Mouse (Mus musculus): Measurements from ENCODE around the gene Tef. TPM values are rescaled to one million over a fixed set of nuclear protein-coding genes. Genes with fewer than 3 reads are reported as not detected.

Tef gene
- polyA plus RNA-seq, 1 experiment = 33.9 TPM

DNA sequence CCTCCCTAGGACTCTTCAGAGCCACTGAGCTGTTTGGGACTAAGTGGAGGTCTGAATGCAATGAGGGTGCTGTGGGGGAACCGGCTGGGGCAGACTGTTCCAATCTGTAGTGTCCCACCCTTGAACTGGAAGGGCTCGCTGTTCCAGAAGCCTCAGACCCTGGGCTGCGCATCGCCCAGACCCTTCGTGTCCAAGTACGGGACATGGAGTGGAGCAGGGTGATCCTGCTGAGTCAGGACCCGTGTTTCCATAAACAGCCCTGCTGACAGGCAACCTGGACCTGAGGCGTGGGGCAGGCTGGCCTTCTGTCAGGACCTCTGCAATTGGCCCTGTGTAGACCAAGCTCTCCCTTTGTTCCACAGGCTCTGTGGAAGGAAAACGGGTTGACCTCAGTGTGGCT, 44.5 kb downstream of the Tef start:
- H3K9ac ChIP-seq (ENCODE audit: low read depth, poor library complexity, severe bottlenecking) = no peak overlapping the region
- peaks cover 7% of the 10 kb centered on the region for H3K4me1 ChIP-seq (ENCODE audit: control insufficient read depth, insufficient read depth, low read length)
- no peaks in the 10 kb centered on the region for H3K27me3 ChIP-seq (ENCODE audit: control insufficient read depth, insufficient read depth, low read length, poor library complexity, severe bottlenecking)
- no peak for TF ChIP-seq CTCF (IDR thresholded peaks at IDR 0.05; ENCODE audit: low read depth, low read length)
- TF ChIP-seq POLR2A (IDR thresholded peaks at IDR 0.05; ENCODE audit: insufficient read depth, low read length) = no peak
- no peak for TF ChIP-seq EP300 (IDR thresholded peaks at IDR 0.05; ENCODE audit: insufficient read depth, low read depth, low read length)
- H3K9me3 ChIP-seq (replicated peaks; ENCODE audit: control insufficient read depth, insufficient read depth, low read length, poor library complexity, severe bottlenecking) = no peaks in the 10 kb centered on the region
- H3K4me3 ChIP-seq (ENCODE audit: low read depth, low read length) = no peak overlapping the region
- no peak overlapping the region for H3K27ac ChIP-seq (ENCODE audit: insufficient read depth, low read length)
- H3K36me3 ChIP-seq (ENCODE audit: control insufficient read depth, insufficient read depth, low read length, poor library complexity, severe bottlenecking) = peaks cover 7% of the 10 kb centered on the region; the same call in 1 of the 2 replicates

DNA sequence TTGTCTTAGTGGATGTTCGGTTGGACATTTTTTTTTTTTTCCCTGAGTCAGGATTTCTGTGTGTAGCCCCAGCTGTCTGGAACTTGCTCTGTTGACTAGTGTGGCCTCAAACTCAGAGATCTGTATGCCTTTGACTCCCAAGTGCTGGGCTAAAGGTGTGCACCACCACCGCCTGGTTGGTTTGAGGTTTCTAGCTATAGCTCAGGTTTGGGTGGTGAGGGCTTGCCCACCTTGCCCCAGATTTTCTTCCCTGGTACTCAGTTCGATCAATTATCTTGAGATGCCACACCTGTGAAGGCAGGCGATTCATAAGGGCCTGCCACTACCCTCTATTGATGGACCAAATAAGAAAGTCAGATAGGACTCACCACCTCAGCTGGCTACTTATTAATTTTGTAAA, 44.9 kb downstream of the Tef start:
- Histone ChIP-seq H3K36me3 (ENCODE audit: control insufficient read depth, insufficient read depth, low read length, poor library complexity, severe bottlenecking) (peaks cover 7% of the 10 kb centered on the region; the same call in 1 of the 2 replicates), H3K9me3 (replicated peaks; ENCODE audit: control insufficient read depth, insufficient read depth, low read length, poor library complexity, severe bottlenecking) (no peaks in the 10 kb centered on the region), H3K27ac (ENCODE audit: insufficient read depth, low read length) (no peak overlapping the region), H3K27me3 (ENCODE audit: control insufficient read depth, insufficient read depth, low read length, poor library complexity, severe bottlenecking) (no peaks in the 10 kb centered on the region), H3K4me3 (ENCODE audit: low read depth, low read length) (no peak overlapping the region), H3K4me1 (ENCODE audit: control insufficient read depth, insufficient read depth, low read length) (peaks cover 7% of the 10 kb centered on the region), H3K9ac (ENCODE audit: low read depth, poor library complexity, severe bottlenecking) (no peak overlapping the region)
- no peak for TF ChIP-seq POLR2A (IDR thresholded peaks at IDR 0.05; ENCODE audit: insufficient read depth, low read length)
- no peak for TF ChIP-seq CTCF (IDR thresholded peaks at IDR 0.05; ENCODE audit: low read depth, low read length)
- no peak for TF ChIP-seq EP300 (IDR thresholded peaks at IDR 0.05; ENCODE audit: insufficient read depth, low read depth, low read length)

DNA sequence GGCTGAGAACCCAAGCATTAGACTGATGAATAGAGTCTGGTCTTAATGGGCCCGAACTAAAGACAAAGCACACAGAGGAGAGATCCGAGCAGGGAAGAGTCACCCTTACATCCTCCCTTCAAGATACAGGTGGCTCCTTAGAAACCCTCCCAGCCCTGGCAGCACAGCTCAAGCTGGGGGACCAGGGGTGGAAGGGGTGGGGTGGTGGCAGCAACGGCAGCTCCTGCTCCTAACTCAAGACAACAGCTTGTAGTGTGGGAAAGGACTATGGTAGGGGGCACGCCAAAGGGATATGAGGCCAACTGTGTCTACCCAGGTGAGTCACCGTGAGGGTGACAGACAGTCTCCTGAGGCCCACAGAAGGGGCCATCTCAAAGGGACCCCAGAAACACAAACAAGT, 45.6 kb downstream of the Tef start:
- Histone ChIP-seq H3K36me3 (ENCODE audit: control insufficient read depth, insufficient read depth, low read length, poor library complexity, severe bottlenecking) (peaks cover 7% of the 10 kb centered on the region; the same call in 1 of the 2 replicates), H3K27ac (ENCODE audit: insufficient read depth, low read length) (no peak overlapping the region), H3K27me3 (ENCODE audit: control insufficient read depth, insufficient read depth, low read length, poor library complexity, severe bottlenecking) (no peaks in the 10 kb centered on the region), H3K9ac (ENCODE audit: low read depth, poor library complexity, severe bottlenecking) (no peak overlapping the region), H3K9me3 (replicated peaks; ENCODE audit: control insufficient read depth, insufficient read depth, low read length, poor library complexity, severe bottlenecking) (no peaks in the 10 kb centered on the region), H3K4me3 (ENCODE audit: low read depth, low read length) (no peak overlapping the region), H3K4me1 (ENCODE audit: control insufficient read depth, insufficient read depth, low read length) (peaks cover 7% of the 10 kb centered on the region)
- no peak for TF ChIP-seq EP300 (IDR thresholded peaks at IDR 0.05; ENCODE audit: insufficient read depth, low read depth, low read length)
- no peak for TF ChIP-seq CTCF (IDR thresholded peaks at IDR 0.05; ENCODE audit: low read depth, low read length)
- no peak for TF ChIP-seq POLR2A (IDR thresholded peaks at IDR 0.05; ENCODE audit: insufficient read depth, low read length)

DNA sequence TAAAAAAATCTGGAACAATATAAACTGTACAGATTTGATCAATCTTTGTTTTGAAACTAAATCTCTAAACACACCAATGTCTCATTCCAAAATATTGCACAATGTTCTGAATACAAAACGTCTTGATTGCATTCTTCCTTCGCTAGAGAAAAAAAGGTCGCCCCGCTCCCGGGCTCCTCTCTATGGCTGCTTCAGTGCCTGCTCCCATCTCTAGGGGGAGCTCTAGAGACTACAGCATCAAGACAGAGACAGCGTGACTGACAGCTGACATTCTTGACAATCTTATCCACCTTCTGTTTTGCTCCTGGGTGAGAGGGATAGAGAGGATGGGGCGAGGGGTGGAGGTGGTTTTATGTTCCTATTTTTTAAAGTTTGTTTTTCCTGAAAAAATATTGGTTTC, 46.1 kb downstream of the Tef start:
- no peak overlapping the region for H3K9ac ChIP-seq (ENCODE audit: low read depth, poor library complexity, severe bottlenecking)
- H3K4me1 ChIP-seq (ENCODE audit: control insufficient read depth, insufficient read depth, low read length) = peaks cover 7% of the 10 kb centered on the region
- H3K9me3 ChIP-seq (replicated peaks; ENCODE audit: control insufficient read depth, insufficient read depth, low read length, poor library complexity, severe bottlenecking) = no peaks in the 10 kb centered on the region
- peaks cover 7% of the 10 kb centered on the region; the same call in 1 of the 2 replicates for H3K36me3 ChIP-seq (ENCODE audit: control insufficient read depth, insufficient read depth, low read length, poor library complexity, severe bottlenecking)
- no peaks in the 10 kb centered on the region for H3K27me3 ChIP-seq (ENCODE audit: control insufficient read depth, insufficient read depth, low read length, poor library complexity, severe bottlenecking)
- no peak overlapping the region for H3K4me3 ChIP-seq (ENCODE audit: low read depth, low read length)
- H3K27ac ChIP-seq (ENCODE audit: insufficient read depth, low read length) = no peak overlapping the region
- TF ChIP-seq POLR2A (IDR thresholded peaks at IDR 0.05; ENCODE audit: insufficient read depth, low read length) (no peak), CTCF (IDR thresholded peaks at IDR 0.05; ENCODE audit: low read depth, low read length) (peak; percentile 52)

DNA sequence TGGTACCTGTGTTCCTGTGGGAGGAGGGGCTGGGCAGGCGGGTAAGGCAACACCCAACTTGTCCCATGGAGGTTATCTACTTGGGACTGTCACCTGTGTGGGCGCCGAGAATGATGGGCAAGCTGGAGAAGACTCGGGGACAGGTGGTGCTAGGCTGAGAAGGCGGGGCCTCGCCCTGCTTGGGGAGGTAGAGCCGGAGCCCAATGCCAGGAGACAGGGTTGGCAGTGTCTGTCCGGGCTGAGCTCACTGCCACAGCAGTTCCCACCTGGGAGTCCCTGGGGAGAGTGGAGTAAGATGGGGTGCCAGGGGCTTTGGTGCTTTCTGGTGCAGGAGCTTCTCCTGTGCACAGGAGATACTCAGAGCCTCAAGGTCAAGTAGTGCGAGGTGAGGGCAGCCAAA, 46.9 kb downstream of the Tef start:
- H3K27ac ChIP-seq (ENCODE audit: insufficient read depth, low read length) = no peak overlapping the region
- H3K27me3 ChIP-seq (ENCODE audit: control insufficient read depth, insufficient read depth, low read length, poor library complexity, severe bottlenecking) = no peaks in the 10 kb centered on the region
- H3K9me3 ChIP-seq (replicated peaks; ENCODE audit: control insufficient read depth, insufficient read depth, low read length, poor library complexity, severe bottlenecking) = no peaks in the 10 kb centered on the region
- no peak for TF ChIP-seq POLR2A (IDR thresholded peaks at IDR 0.05; ENCODE audit: insufficient read depth, low read length)
- no peak for TF ChIP-seq EP300 (IDR thresholded peaks at IDR 0.05; ENCODE audit: insufficient read depth, low read depth, low read length)
- TF ChIP-seq CTCF (IDR thresholded peaks at IDR 0.05; ENCODE audit: low read depth, low read length) = no peak
- no peak overlapping the region for H3K4me3 ChIP-seq (ENCODE audit: low read depth, low read length)
- H3K9ac ChIP-seq (ENCODE audit: low read depth, poor library complexity, severe bottlenecking) = no peak overlapping the region
- H3K4me1 ChIP-seq (ENCODE audit: control insufficient read depth, insufficient read depth, low read length) = peaks cover 7% of the 10 kb centered on the region
- H3K36me3 ChIP-seq (ENCODE audit: control insufficient read depth, insufficient read depth, low read length, poor library complexity, severe bottlenecking) = peaks cover 7% of the 10 kb centered on the region; the same call in 1 of the 2 replicates

DNA sequence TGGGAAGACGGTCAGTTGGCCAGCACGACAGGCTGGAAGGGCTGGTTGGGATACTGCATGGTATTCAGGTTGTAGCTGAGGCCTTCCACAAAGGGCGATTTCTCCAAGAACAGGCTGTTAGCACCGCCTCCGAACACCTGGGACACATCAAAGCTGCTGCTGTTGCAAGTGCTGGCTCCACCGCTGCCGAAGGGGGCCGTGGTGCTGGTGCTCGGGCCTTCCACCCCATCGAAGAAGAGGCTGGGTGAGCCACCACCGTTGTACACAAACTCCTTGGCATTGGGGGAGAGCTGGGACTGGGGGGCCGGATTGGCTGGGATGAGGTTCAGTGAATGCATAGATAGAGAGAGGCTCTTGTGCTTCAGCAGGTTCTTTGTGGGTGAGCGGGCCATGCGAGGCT, 48.5 kb downstream of the Tef start:
- Histone ChIP-seq H3K36me3 (ENCODE audit: control insufficient read depth, insufficient read depth, low read length, poor library complexity, severe bottlenecking) (peaks cover 7% of the 10 kb centered on the region; the same call in 1 of the 2 replicates), H3K27ac (ENCODE audit: insufficient read depth, low read length) (no peak overlapping the region), H3K4me3 (ENCODE audit: low read depth, low read length) (0 out of 2 replicates have a peak overlapping the region, but pooled peaks have one; percentile 6), H3K9me3 (replicated peaks; ENCODE audit: control insufficient read depth, insufficient read depth, low read length, poor library complexity, severe bottlenecking) (no peaks in the 10 kb centered on the region), H3K27me3 (ENCODE audit: control insufficient read depth, insufficient read depth, low read length, poor library complexity, severe bottlenecking) (no peaks in the 10 kb centered on the region), H3K9ac (ENCODE audit: low read depth, poor library complexity, severe bottlenecking) (no peak overlapping the region), H3K4me1 (ENCODE audit: control insufficient read depth, insufficient read depth, low read length) (peaks cover 6% of the 10 kb centered on the region)
- TF ChIP-seq EP300 (IDR thresholded peaks at IDR 0.05; ENCODE audit: insufficient read depth, low read depth, low read length) (no peak), CTCF (IDR thresholded peaks at IDR 0.05; ENCODE audit: low read depth, low read length) (no peak), POLR2A (IDR thresholded peaks at IDR 0.05; ENCODE audit: insufficient read depth, low read length) (no peak)

Measured in ES-Bruce4 (cell line).